Mouse (Mus musculus) spleen, postnatal 0 days (tissue): Measurements from ENCODE around the gene Ccdc137. TPM values are rescaled to one million over a fixed set of nuclear protein-coding genes. Genes with fewer than 3 reads are reported as not detected.

ENCODE experiments used
- polyA plus RNA-seq: library from polyadenylated mRNA; unstranded; fragments of >200 nt; fragmentation: Nextera tagmentation; extraction: Ambion mirVana; gene quantifications from 2 replicates; pipeline ENCODE4 v1.2.1, GENCODE M21; 2015

Gene Ccdc137
- polyA plus RNA-seq, result 24.2 and 24.8 TPM in 2 replicates

DNA sequence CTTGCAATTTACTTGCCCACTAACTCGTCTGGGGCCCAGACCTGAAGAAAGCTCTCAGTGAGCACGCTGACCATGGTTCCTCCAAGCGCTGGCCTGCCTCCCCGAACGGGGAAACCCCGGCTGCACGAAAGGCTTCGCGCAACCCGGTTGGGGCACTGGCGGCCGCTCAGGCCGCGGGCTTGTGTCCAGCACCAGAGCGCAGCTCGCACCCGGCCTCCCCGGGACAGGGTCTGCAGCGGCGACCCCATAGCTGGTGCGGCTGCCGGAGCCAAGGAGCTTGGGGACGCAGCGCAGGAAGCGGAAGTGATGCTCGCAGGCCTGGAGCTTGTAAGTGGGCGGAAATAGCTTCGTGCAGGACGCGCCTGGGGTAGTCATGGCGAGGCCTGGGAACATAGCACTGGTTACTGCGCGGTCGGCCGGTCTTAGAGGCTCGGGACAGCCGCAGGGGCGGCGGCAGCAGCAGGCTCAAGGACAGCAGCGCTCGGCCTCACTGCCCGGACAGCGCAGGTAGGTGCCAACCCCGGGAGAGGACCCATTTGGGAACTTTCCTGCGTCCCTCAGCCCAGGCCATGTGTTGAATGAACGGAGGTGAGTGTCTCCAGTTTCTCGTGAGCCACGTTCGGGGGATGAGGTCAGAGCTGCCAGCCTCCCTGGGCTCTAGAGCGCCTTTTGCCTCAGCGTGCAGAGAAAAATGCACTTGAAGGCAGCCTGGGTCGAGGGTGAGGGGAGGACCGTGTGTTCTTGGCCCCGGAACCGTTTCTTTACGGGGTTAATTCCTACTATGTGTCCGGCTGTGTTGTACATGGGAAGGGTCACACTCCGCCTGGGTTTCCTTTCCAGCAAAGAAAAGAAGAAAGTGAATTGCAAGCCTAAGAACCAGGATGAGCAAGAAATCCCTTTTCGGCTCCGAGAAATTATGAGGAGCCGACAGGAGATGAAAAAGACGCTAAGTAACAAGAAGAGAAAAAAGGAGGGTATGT lies at the start of gene Ccdc137, which contains the start of gene Oxld1:
TSS of gene Ccdc137 (plus strand) at position 344 of the 980 bp plus-strand sequence.
TSS of gene Oxld1 (minus strand) at position 297 of the 980 bp plus-strand sequence.

DNA sequence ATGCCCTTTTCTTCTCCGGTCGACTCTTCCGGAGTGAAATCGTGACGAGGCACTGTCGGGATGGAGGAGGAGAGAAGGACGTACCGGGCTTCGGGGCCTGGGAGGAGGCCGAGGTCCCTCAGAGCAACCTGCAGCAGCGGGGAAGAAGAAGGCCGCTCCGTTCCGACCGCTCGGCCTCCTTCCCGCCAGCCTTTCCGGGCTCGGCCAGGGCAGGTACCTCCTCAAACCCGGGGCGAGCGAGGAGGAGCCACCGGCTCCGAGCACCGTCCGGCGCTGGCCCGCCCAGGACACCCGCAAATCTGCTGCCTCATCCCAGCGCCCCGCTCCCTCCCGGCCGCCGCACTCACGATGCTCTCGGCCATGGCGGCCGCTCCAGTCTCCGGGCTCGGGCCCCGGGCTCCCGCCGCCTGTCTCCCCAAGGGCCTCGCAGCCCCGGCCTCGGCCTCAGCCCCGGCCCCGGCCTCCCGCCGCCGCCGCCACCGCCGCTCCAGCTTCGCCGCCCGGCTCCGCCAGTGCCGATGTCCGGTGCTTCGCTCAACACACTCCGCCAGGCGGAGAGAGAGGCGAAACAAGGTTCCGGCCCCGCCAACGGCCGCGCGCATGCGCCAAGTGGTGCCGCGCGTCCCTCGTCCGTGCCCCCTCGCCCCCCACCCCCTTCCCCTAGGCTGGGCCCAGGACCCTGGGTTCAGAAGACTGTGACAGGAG lies 20.6 kb upstream of the Ccdc137 start, which contains the start of gene Nploc4:
TSS of gene Nploc4 (minus strand) at position 557 of the 705 bp plus-strand sequence.

DNA sequence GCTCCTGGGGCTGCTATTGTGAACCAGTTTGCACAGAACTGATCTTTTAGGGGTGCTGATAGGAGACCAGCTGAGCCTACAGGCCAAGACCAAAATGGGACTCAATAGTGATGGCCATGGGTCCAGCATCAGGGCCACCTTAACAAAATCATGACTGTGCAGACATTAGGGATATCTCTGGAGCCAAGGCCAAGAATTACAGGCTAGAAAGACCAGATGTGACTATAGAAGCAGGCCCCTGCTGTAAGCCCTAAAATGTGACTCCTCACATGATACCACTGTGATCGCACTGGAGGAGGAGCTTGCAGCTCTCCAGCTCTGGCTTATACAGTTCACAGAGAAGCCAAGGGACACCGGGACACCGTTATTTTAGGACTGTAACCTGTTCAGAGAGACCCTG lies 15.6 kb upstream of the Ccdc137 start, which contains the start of gene Tspan10:
TSS of gene Tspan10 (plus strand) at position 301 of the 400 bp plus-strand sequence.

DNA sequence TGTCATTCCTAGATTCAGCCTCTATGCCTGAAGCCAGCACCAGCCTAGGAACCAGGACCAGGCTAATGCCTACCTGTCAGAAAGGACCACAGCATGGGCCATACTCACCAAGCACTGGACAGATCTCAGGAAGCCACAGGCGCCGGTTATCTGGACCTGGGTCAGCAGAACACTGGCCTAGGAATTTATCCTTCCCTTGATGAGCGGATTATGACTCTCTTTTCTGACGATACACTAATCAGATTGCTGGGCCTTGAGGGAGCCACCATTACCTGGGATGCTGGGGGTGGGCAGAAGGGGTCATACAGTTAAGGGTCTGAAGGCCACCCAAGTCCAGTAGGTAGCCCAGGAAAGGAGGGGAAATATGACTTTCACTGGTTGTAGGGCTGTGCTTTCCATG lies 4.6 kb upstream of the Ccdc137 start, which contains the start of gene Pde6g:
TSS of gene Pde6g (minus strand) at position 195 of the 400 bp plus-strand sequence.

DNA sequence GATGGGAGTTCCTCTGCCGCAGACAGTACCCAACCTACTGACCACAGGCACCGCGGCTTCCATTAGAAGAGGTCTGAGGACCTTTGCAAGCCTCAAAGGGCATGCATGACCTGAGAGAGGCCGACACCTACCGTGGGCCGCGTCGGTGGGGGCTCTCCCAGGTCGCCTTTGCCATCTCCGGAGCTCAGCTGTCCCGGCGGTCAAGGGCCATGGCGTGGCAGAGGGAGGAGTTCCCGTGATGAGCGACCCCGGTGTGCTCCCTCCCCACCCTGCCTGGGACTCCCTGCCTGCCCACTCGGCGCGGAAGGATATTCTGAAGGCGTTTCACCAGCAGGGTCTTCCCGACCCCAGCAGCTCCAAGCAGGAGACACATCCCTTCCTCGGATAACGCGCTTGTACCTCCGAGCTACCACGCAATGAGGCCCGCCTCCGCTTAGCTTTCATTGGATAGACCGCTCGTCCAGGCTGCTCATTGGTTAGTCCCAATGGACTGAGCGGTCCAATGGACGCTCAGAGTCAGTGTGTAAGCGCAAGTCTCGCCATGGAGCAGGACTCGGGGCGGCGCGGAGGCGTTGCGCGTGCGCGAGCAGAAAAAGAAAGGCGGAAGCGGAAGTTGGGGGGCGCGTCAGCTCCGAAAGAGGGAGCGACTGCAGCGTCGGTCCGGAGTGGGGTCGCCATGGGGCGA lies 9.3 kb downstream of the Ccdc137 start, which contains the start of gene Arl16:
TSS of gene Arl16 (minus strand) at position 557 of the 685 bp plus-strand sequence.

DNA sequence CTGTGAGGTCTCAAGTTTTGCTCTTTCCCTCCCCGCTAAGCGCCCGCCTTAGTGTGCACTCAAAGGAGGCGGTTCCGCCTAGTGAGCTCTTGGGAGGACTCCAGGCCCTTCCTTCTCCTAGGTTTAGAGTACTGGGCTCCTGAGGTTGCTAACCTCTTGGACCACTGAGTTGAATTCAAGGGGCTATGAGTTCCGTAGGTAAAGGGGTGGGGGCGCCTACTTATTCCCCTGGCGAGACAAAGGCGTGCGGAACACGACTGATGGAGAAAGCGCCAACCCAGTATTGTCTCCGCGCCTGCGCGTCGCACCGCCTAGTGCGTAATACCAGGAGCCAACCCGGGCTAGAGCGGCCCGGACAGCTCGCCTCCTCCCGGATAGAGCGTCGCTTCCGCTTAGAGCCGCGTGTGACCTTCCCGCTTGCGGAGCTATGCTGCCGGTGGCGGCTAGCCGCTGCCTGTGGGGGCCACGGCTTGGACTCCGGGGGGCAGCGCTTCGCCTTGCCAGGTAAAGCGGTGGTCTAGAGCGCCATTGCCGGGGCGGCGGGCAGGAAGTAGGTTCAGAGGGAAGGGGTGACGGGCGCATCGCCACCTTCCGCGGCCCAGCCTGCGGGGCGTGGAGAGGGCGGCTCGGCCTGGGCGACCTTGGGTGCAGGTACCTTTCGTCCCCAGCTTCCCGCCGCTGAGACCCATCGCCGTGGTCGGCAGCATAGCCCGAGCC lies 26.5 kb downstream of the Ccdc137 start, which contains the start of gene Mrpl12:
TSS of gene Mrpl12 (plus strand) at position 349 of the 717 bp plus-strand sequence.

DNA sequence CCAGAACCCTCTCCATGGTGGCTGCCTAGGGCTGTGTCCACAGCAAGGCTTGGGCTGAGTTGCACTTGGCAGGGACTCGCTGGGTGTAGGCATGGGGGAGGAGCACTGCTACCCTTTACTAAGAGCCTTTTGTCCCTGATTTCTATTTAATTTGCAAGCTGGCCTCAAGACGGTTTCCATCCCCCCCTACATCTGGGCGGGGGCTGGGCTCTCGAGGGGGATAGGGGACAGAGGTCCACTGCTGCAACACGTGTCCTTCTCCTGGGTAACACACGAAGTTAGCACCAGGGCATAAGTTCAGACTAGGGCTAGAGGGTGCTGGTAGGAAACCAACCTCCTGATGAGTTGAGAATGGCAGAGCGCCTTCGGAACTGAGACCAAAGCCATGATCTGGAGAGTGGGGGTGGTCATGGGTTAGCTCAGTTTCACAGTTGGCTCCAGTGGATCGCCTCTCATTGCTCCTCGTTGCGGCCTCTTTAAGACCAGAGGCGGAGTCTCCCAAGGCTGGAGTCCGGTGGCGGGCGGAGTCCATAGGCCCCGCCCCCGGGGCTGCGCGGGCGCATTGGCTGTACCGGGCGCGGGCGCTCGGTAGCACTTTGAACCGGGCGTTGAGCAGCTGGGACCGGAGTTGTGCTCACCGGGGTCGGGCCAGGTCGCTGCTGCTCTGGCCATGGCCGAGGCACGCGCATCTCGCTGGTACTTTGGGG lies 33.6 kb downstream of the Ccdc137 start, which contains the start of gene Slc25a10:
TSS of gene Slc25a10 (plus strand) at position 524 of the 707 bp plus-strand sequence.

Other genes starting within 250 kb of the Ccdc137 start
- 2.6 and 4.8 TPM in 2 replicates for gene Bahcc1, start 225.2 kb upstream of the Ccdc137 start, polyA plus RNA-seq
- 706 and 868 TPM in 2 replicates for gene Actg1, start 109.6 kb upstream of the Ccdc137 start, polyA plus RNA-seq
- 0.29 and 0.52 TPM in 2 replicates for gene Fscn2, start 96.6 kb upstream of the Ccdc137 start, polyA plus RNA-seq
- 11.0 and 12.8 TPM in 2 replicates for gene Faap100, start 79.4 kb upstream of the Ccdc137 start, polyA plus RNA-seq
- 19.0 and 19.5 TPM in 2 replicates for gene Nploc4, start 20.4 kb upstream of the Ccdc137 start, polyA plus RNA-seq
- 0.07 TPM in 1 of 2 replicates, not detected in the other for gene Tspan10, start 15.5 kb upstream of the Ccdc137 start, polyA plus RNA-seq
- 0.12 and 0.16 TPM in 2 replicates for gene Pde6g, start 4.6 kb upstream of the Ccdc137 start, polyA plus RNA-seq
- gene Oxld1, start within 50 bp of the Ccdc137 start, polyA plus RNA-seq, result 11.2 and 15.7 TPM in 2 replicates
- 22.7 TPM in 2 replicates for gene Arl16, start 9.5 kb downstream of the Ccdc137 start, polyA plus RNA-seq
- gene Mrpl12, start 26.5 kb downstream of the Ccdc137 start, polyA plus RNA-seq, result 99.2 and 107 TPM in 2 replicates
- gene Slc25a10, start 33.7 kb downstream of the Ccdc137 start, polyA plus RNA-seq, result 16.9 and 18.6 TPM in 2 replicates
- 0.13 TPM in 1 of 2 replicates, not detected in the other for gene Gcgr, start 72.6 kb downstream of the Ccdc137 start, polyA plus RNA-seq
- gene Mcrip1, start 91.6 kb downstream of the Ccdc137 start, polyA plus RNA-seq, result 76.2 and 89.7 TPM in 2 replicates
- not detected in 2 replicates for gene Ppp1r27, start 93.0 kb downstream of the Ccdc137 start, polyA plus RNA-seq
- gene P4hb, start 115.1 kb downstream of the Ccdc137 start, polyA plus RNA-seq, result 206 and 241 TPM in 2 replicates
- 234 and 266 TPM in 2 replicates for gene Arhgdia, start 123.5 kb downstream of the Ccdc137 start, polyA plus RNA-seq
- 381 and 432 TPM in 2 replicates for gene Alyref, start 140.2 kb downstream of the Ccdc137 start, polyA plus RNA-seq
- 120 and 128 TPM in 2 replicates for gene Anapc11, start 140.3 kb downstream of the Ccdc137 start, polyA plus RNA-seq
- gene Npb, start 150.4 kb downstream of the Ccdc137 start, polyA plus RNA-seq, result 2.7 and 5.2 TPM in 2 replicates
- 48.5 and 54.1 TPM in 2 replicates for gene Pcyt2, start 159.8 kb downstream of the Ccdc137 start, polyA plus RNA-seq
- gene Sirt7, start 167.1 kb downstream of the Ccdc137 start, polyA plus RNA-seq, result 49.4 and 54.1 TPM in 2 replicates
- 40.0 and 41.2 TPM in 2 replicates for gene Mafg, start 175.5 kb downstream of the Ccdc137 start, polyA plus RNA-seq
- gene Pycr1, start 185.7 kb downstream of the Ccdc137 start, polyA plus RNA-seq, result 3.5 and 5.2 TPM in 2 replicates
- 0.23 and 0.29 TPM in 2 replicates for gene Myadml2, start 190.0 kb downstream of the Ccdc137 start, polyA plus RNA-seq
- gene Notum, start 203.1 kb downstream of the Ccdc137 start, polyA plus RNA-seq, result not detected in 2 replicates
- 60.0 and 64.9 TPM in 2 replicates for gene Aspscr1, start 214.9 kb downstream of the Ccdc137 start, polyA plus RNA-seq